Mouse (Mus musculus) heart, embryonic 13.5 days (tissue): ENCODE measurements at regions not wholly inside any gene's neighbourhood (a gene's known extent, or its start where the extent isn't known, plus 50 kb on each side); places are given as distances from the start of the nearest gene placed in this dataset.

Source experiments
- ATAC-seq: fragments of 200-750 bp; cut with Nextera tagmentation; 2 replicates; pipeline ENCODE4 v1.8.0; 2017; ENCODE audit warnings: moderate TSS enrichment; ENCODE audit not compliant: insufficient number of reproducible peaks, low FRiP score, low TSS enrichment; ENCODE audit errors: extremely low read depth
- H3K27ac ChIP-seq: fragments of 300-500 bp; sonication (generic); replicated peaks from 2 replicates; pipeline ENCODE4 v1.5.1; 2015; ENCODE audit warnings: moderate library complexity, mild to moderate bottlenecking, inconsistent platforms
- H3K27me3 ChIP-seq: fragments of 300-500 bp; sonication (generic); replicated peaks from 2 replicates; pipeline ENCODE4 v1.6.1; 2015; ENCODE audit warnings: mild to moderate bottlenecking, inconsistent platforms
- H3K36me3 ChIP-seq: fragments of 300-500 bp; sonication (generic); 2 replicates; pipeline ENCODE4 v1.6.1; 2015; ENCODE audit warnings: mild to moderate bottlenecking, inconsistent platforms
- H3K4me1 ChIP-seq: fragments of 300-500 bp; sonication (generic); 2 replicates; pipeline ENCODE4 v1.6.1; 2015; ENCODE audit warnings: inconsistent platforms
- H3K4me2 ChIP-seq: fragments of 300-500 bp; sonication (generic); 2 replicates; pipeline ENCODE4 v1.6.1; 2015; ENCODE audit warnings: inconsistent platforms, mild to moderate bottlenecking, moderate library complexity
- H3K4me3 ChIP-seq: fragments of 300-500 bp; sonication (generic); 2 replicates; pipeline ENCODE4 v1.5.1; 2015; ENCODE audit warnings: moderate library complexity, mild to moderate bottlenecking, inconsistent platforms
- H3K9ac ChIP-seq: fragments of 300-500 bp; sonication (generic); 2 replicates; pipeline ENCODE4 v1.6.1; 2015; ENCODE audit warnings: inconsistent platforms, mild to moderate bottlenecking, moderate library complexity
- H3K9me3 ChIP-seq: fragments of 300-500 bp; sonication (generic); 2 replicates; pipeline ENCODE4 v1.6.1; 2016; ENCODE audit warnings: inconsistent platforms
- WGBS: fragments of 180-500 bp; shearing (Covaris S2); methylation state at CpG from one replicate; pipeline ENCODE4 v1.1.7; 2015; ENCODE audit warnings: mixed read lengths; 5-methylcytosine and 5-hydroxymethylcytosine counted together

DNA sequence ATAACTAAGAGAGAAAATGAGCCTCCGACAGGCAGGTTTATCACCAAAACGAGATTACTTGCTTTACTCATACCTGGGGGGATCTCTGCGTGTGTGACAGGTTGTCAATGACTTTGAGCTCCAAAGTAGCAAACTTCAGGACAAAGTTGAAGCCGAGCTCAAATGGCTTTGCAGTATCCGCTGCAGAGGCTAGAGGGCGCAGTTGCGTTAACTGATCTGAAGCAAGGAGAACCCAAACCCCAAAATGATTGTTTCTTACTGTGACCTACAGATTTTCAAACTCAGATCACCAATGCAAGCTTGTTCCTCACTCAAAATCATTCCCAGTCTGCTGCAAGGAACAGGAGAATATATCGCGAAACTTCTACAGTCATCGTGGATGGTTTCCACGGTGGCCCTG lies 59.3 kb upstream of the Fer start:
- Histone ChIP-seq H3K4me2 (no peak overlapping the region), H3K27ac (no peak overlapping the region), H3K9ac (no peak overlapping the region), H3K36me3 (no peaks in the 10 kb centered on the region), H3K4me1 (no peaks in the 10 kb centered on the region), H3K9me3 (no peaks in the 10 kb centered on the region), H3K4me3 (no peak overlapping the region), H3K27me3 (no peaks in the 10 kb centered on the region)
- no peak for ATAC-seq
- WGBS: 22% methylated on average over 11 of the region's 11 CpGs

DNA sequence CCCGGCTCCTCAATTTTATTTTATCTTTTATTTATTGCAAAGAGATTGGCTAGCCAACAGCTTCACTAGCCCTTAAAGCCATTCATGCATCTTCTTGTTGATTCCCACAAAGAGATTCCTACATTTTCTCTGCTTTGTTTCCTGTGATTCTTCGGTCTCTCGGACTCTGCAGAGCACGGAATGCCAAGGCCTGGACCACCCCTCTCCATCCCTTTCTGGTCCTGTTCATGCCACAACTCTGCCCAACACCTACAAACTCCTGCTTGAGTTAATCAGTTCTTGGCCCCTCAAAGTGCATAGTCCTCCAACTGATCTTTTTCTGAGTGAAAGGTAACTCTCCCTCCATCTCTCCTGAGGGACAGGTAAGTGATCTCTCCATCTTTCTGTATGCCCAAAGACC lies 58.4 kb upstream of the Fer start:
- Histone ChIP-seq H3K4me1 (no peaks in the 10 kb centered on the region), H3K4me3 (no peak overlapping the region), H3K27ac (no peak overlapping the region), H3K27me3 (no peaks in the 10 kb centered on the region), H3K4me2 (no peak overlapping the region), H3K9me3 (no peaks in the 10 kb centered on the region), H3K36me3 (no peaks in the 10 kb centered on the region), H3K9ac (no peak overlapping the region)
- WGBS: 87% methylated on average over 4 of the region's 4 CpGs
- no peak for ATAC-seq

DNA sequence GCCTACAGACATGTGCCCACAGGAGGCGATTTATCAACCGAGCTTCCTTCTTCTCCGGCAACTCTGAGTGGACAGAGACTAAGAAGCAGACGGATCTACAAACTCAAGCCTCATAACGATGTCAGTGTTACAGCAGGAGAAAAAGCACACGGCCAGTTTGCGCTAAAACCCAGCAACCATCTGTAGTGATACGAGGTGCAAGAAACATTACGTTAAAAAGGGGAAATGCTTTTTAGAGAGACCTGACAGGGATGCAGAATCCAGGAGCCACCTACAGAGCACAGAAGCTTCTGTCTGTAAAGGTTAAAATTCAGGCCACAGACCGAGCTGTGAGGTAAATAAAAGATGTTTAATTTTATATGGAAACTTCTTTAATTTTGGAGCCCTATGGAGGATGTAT lies 56.5 kb upstream of the Fer start:
- no peak for ATAC-seq
- Histone ChIP-seq H3K4me2 (no peak overlapping the region), H3K27me3 (no peaks in the 10 kb centered on the region), H3K9ac (no peak overlapping the region), H3K9me3 (no peaks in the 10 kb centered on the region), H3K4me1 (0 out of 2 replicates have a peak, but pooled peaks cover 3% of the 10 kb centered on the region), H3K27ac (no peak overlapping the region), H3K4me3 (no peak overlapping the region), H3K36me3 (no peaks in the 10 kb centered on the region)
- 81% methylated on average over 10 of the region's 10 CpGs for WGBS

- Histone ChIP-seq H3K36me3 (no peaks in the 10 kb centered on the region), H3K27me3 (no peaks in the 10 kb centered on the region), H3K4me2 (no peak overlapping the region), H3K4me1 (peaks cover 10% of the 10 kb centered on the region), H3K9ac (no peak overlapping the region), H3K27ac (no peak overlapping the region), H3K9me3 (no peaks in the 10 kb centered on the region), H3K4me3 (no peak overlapping the region)
- ATAC-seq: no peak
- WGBS: 80% methylated on average over 9 of the region's 9 CpGs
Measured at GRCm38 (mm10) chr17:63807590-63808228, 55.2 kb upstream of the Fer start.

GRCm38 (mm10) chr17:63808756-63809155 lies 54.1 kb upstream of the Fer start:
- WGBS: 74% methylated on average over 6 of the region's 6 CpGs
- Histone ChIP-seq H3K36me3 (no peaks in the 10 kb centered on the region), H3K9me3 (no peaks in the 10 kb centered on the region), H3K4me2 (no peak overlapping the region), H3K4me1 (peaks cover 14% of the 10 kb centered on the region), H3K4me3 (no peak overlapping the region), H3K27me3 (no peaks in the 10 kb centered on the region), H3K27ac (no peak overlapping the region), H3K9ac (no peak overlapping the region)
- no peak for ATAC-seq

- Histone ChIP-seq H3K4me3 (no peak overlapping the region), H3K36me3 (no peaks in the 10 kb centered on the region), H3K27ac (no peak overlapping the region), H3K9ac (no peak overlapping the region), H3K9me3 (no peaks in the 10 kb centered on the region), H3K27me3 (no peaks in the 10 kb centered on the region), H3K4me2 (no peak overlapping the region), H3K4me1 (peaks cover 14% of the 10 kb centered on the region)
- no peak for ATAC-seq
- WGBS: 47% methylated on average over 9 of the region's 9 CpGs
Measured at GRCm38 (mm10) chr17:63811246-63811785, 51.5 kb upstream of the Fer start.

GRCm38 (mm10) chr17:63812586-63812985 lies 50.3 kb upstream of the Fer start:
- Histone ChIP-seq H3K4me1 (peaks cover 14% of the 10 kb centered on the region), H3K9me3 (no peaks in the 10 kb centered on the region), H3K4me2 (no peak overlapping the region), H3K36me3 (no peaks in the 10 kb centered on the region), H3K27me3 (no peaks in the 10 kb centered on the region), H3K9ac (no peak overlapping the region), H3K27ac (no peak overlapping the region), H3K4me3 (no peak overlapping the region)
- WGBS: 47% methylated on average over 3 of the region's 3 CpGs
- no peak for ATAC-seq
